Mouse (Mus musculus) CH12.LX (cell line): ENCODE data around the gene Pskh1.

Source experiments
- CHD1 ChIP-seq: IDR thresholded peaks from 2 replicates; pipeline ENCODE4 v1.6.1; 2012; ENCODE audit warnings: low read depth, low read length, improper control_type of control experiment, inconsistent platforms
- CTCF ChIP-seq, 2 experiments: IDR thresholded peaks in 1 of 2; conservative IDR thresholded peaks in 1 of 2; 2 replicates each; pipeline ENCODE4 v1.5.1; 2011 to 2012; ENCODE audit warnings: low read depth in 2 of 2, low read length in 2 of 2, improper control_type of control experiment in 1 of 2, inconsistent platforms in 1 of 2, mild to moderate bottlenecking in 1 of 2, moderate library complexity in 1 of 2
- E2F4 ChIP-seq: IDR thresholded peaks from 2 replicates; pipeline ENCODE4 v1.6.1; 2011; ENCODE audit warnings: low read depth, low read length, improper control_type of control experiment; ENCODE audit not compliant: insufficient replicate concordance
- EP300 ChIP-seq: IDR thresholded peaks from 2 replicates; pipeline ENCODE4 v1.6.1; 2011; ENCODE audit warnings: low read length, improper control_type of control experiment
- HCFC1 ChIP-seq: IDR thresholded peaks from 2 replicates; pipeline ENCODE4 v1.6.1; 2012; ENCODE audit warnings: low read depth, mild to moderate bottlenecking, inconsistent platforms, low read length, improper control_type of control experiment
- MAFK ChIP-seq: IDR thresholded peaks from 2 replicates; pipeline ENCODE4 v1.6.1; 2011; ENCODE audit warnings: low read length, improper control_type of control experiment; ENCODE audit not compliant: insufficient replicate concordance
- NELFE ChIP-seq: IDR thresholded peaks from 2 replicates; pipeline ENCODE4 v1.6.1; 2011; ENCODE audit warnings: low read depth, low read length, improper control_type of control experiment
- PAX5 ChIP-seq: IDR thresholded peaks from 2 replicates; pipeline ENCODE4 v1.6.1; 2012; ENCODE audit warnings: low read length, inconsistent platforms, mixed read lengths
- POLR2A ChIP-seq: IDR thresholded peaks from 2 replicates; pipeline ENCODE4 v1.6.1; 2011; ENCODE audit warnings: low read depth, mild to moderate bottlenecking, improper control_type of control experiment, low read length
- RCOR1 ChIP-seq: conservative IDR thresholded peaks from 2 replicates; pipeline ENCODE4 v1.6.1; 2012; ENCODE audit warnings: low read depth, mild to moderate bottlenecking, inconsistent platforms, low read length, improper control_type of control experiment
- ZKSCAN1 ChIP-seq: IDR thresholded peaks from 2 replicates; pipeline ENCODE4 v1.6.1; 2012; ENCODE audit warnings: low read depth, inconsistent platforms, low read length, improper control_type of control experiment, borderline replicate concordance

DNA sequence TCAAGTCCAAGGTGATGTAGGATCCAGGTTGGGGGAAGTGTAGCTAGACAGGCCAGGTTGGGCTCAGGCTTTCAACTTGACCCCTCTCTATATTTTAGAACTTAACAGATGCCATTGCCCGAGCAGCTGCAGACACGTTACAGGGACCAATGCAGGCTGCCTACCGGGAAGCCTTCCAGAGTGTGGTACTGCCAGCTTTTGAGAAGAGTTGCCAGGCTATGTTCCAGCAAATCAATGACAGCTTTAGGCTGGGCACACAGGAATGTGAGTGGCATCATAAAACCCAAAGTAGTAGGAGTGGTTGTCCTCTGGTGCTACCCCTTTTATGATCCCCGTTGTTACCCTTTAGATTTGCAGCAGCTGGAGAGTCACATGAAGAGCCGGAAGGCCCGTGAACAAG lies 9.4 kb upstream of the Pskh1 start:
- TF ChIP-seq PAX5 (no peak), ZKSCAN1 (no peak), NELFE (no peak), E2F4 (no peak), RCOR1 (no peak), CTCF (conservative IDR thresholded peaks at IDR 0.05 in 1 of 2, IDR thresholded peaks at IDR 0.05 in 1 of 2; ENCODE audit: low read depth in 2 of 2, low read length in 2 of 2) (no peak), EP300 (no peak), MAFK (no peak), POLR2A (no peak), CHD1 (no peak), HCFC1 (no peak)
